Mouse (Mus musculus): ENCODE results near the gene Syde2. TPM values are rescaled to one million over a fixed set of nuclear protein-coding genes. Genes with fewer than 3 reads are reported as not detected.

Gene Syde2
- polyA plus RNA-seq, 1 experiment from 2014 or later = 2.4 TPM

DNA sequence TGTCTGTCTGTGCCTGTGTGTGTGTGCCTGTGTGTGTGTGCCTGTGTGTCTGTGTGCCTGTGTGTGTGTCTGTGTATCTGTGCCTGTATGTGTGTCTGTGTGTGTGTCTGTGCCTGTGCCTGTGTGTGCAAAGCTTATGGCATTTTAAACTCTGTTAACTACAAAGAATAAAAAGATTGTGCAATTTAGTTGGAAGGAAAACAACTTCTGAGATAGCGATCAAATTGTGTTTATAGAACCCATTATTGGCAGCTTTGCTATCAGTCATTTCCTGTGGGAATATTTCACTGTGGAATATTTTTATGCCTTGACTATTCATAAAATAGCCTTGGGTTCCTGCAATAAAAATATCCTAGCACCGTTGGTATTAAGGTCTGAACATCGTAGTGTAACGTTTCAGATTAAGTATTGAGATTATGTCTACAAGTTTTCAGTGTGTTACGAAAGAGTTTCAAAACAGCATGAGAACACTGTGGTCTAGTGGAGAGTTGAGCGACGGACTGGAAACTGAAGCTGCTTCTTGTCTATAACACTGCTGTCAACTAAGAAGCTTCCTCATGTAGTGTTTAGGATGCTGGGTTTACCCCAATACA, 2.2 kb upstream of the Syde2 start:
- Histone ChIP-seq H3K4me2 (ENCODE audit: low read depth, low read length) (no peak overlapping the region), H3K4me3 (ENCODE audit: low read depth, low read length) (no peak overlapping the region), H3K9ac (ENCODE audit: low read depth, low read length) (no peak overlapping the region), H3K9me3 (ENCODE audit: control insufficient read depth, low read length) (no peaks in the 10 kb centered on the region), H3K27ac (replicated peaks; ENCODE audit: low read depth, low read length) (no peak overlapping the region), H3K27me3 (replicated peaks; ENCODE audit: control insufficient read depth, insufficient read depth, low read length) (0 out of 2 replicates have a peak, but pooled peaks cover 3% of the 10 kb centered on the region), H3K36me3 (ENCODE audit: control insufficient read depth, insufficient read depth, low read length) (no peaks in the 10 kb centered on the region), H3K4me1 (ENCODE audit: control insufficient read depth, insufficient read depth, low read length) (peaks cover 3% of the 10 kb centered on the region; the same call in 1 of the 2 replicates)
- ATAC-seq (ENCODE audit: low read depth) (no peak), DNase-seq (ENCODE audit: low spot score) (no peak)
- WGBS = 73% methylated on average over 7 of the region's 7 CpGs

DNA sequence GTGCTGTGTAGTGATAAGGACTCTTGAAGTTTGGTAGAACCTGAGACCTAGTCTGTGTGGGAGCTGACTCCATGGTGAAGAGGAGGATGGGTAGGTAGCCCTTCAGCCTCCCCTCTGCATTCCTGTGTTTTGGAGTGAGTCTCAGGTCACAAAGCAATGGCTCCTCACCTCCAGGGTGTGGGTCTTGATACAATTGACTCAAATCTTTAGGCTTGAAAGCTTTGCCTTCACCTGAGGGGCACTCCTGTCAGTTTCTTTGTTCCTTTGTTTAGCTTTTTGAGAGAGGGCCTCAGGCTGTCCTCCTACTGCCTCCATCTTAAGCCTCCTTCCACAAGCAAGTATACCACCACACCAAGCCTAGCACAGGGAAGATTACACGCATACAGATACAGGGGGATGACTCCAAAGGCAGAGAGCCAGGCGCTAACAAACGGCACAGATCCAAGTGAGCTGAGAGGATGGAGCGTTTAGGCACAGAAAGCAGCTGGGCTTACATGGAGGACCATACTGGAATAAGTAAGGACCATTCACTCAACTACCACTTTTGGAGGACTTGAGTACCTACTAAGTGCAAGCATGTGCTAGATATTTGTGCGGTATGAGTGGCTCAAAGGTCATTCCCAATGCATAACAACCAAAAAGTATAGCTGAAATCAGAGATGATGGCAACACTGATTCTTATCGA, 1.2 kb upstream of the Syde2 start:
- ATAC-seq (ENCODE audit: low read depth) (no peak), DNase-seq (ENCODE audit: low spot score) (no peak)
- H3K4me1 ChIP-seq (ENCODE audit: control insufficient read depth, insufficient read depth, low read length) = peaks cover 3% of the 10 kb centered on the region; the same call in 1 of the 2 replicates
- peak overlapping the region; percentile 77 for H3K4me3 ChIP-seq (ENCODE audit: low read depth, low read length)
- no peak overlapping the region for H3K9ac ChIP-seq (ENCODE audit: low read depth, low read length)
- 0 out of 2 replicates have a peak, but pooled peaks cover 3% of the 10 kb centered on the region for H3K27me3 ChIP-seq (replicated peaks; ENCODE audit: control insufficient read depth, insufficient read depth, low read length)
- peak overlapping the region; percentile 86; the same call in 1 of the 2 replicates for H3K4me2 ChIP-seq (ENCODE audit: low read depth, low read length)
- WGBS = 57% methylated on average over 6 of the region's 6 CpGs
- H3K27ac ChIP-seq (replicated peaks; ENCODE audit: low read depth, low read length) = no peak overlapping the region
- no peaks in the 10 kb centered on the region for H3K36me3 ChIP-seq (ENCODE audit: control insufficient read depth, insufficient read depth, low read length)
- no peaks in the 10 kb centered on the region for H3K9me3 ChIP-seq (ENCODE audit: control insufficient read depth, low read length)

DNA sequence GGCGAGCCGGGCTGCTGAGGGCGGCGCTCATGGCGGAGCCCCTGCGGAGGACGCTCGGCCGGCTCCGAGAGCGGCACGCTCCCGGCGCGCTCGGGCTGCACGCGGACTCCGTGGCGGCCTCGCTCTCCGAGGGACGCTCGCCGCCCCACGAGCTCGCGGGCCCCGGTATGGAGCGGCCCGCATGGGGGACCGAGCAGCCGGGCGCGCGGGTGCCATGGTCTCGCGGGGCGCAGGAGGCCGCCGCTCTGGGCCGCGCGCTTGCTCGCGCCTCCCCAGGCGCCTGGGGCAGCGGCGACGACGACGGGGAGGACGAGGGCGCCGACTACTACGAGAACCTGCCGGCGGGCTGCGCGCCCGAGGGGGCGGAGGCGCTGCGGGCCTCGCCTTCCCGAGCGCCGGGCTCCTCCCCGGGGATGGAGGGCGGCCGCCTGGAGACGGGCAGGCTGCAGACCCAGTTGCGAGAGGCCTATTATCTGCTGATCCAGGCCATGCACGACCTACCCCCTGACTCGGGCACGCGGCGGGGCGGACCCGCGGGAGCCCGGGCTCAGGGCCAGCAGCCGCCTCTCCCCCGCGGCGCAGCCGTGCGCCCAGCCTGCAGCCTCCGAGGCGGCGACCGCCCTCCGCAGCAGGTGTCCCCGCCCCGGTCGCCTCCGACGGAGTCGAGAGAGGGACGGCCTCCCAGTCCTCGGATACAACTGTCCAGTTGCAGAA, 457 bp downstream of the Syde2 start:
- 0% methylated on average over 2 of the region's 101 CpGs for WGBS
- ATAC-seq (ENCODE audit: low read depth) (peak; percentile 86), DNase-seq (ENCODE audit: low spot score) (peak; percentile 78)
- H3K4me3 ChIP-seq (ENCODE audit: low read depth, low read length) = peak overlapping the region; percentile 77
- no peaks in the 10 kb centered on the region for H3K36me3 ChIP-seq (ENCODE audit: control insufficient read depth, insufficient read depth, low read length)
- H3K9me3 ChIP-seq (ENCODE audit: control insufficient read depth, low read length) = no peaks in the 10 kb centered on the region
- H3K4me1 ChIP-seq (ENCODE audit: control insufficient read depth, insufficient read depth, low read length) = peaks cover 11% of the 10 kb centered on the region
- 0 out of 2 replicates have a peak, but pooled peaks cover 3% of the 10 kb centered on the region for H3K27me3 ChIP-seq (replicated peaks; ENCODE audit: control insufficient read depth, insufficient read depth, low read length)
- peak overlapping the region; percentile 86 for H3K4me2 ChIP-seq (ENCODE audit: low read depth, low read length)
- H3K9ac ChIP-seq (ENCODE audit: low read depth, low read length) = peak overlapping the region; percentile 90
- H3K27ac ChIP-seq (replicated peaks; ENCODE audit: low read depth, low read length) = peak overlapping the region; percentile 90

DNA sequence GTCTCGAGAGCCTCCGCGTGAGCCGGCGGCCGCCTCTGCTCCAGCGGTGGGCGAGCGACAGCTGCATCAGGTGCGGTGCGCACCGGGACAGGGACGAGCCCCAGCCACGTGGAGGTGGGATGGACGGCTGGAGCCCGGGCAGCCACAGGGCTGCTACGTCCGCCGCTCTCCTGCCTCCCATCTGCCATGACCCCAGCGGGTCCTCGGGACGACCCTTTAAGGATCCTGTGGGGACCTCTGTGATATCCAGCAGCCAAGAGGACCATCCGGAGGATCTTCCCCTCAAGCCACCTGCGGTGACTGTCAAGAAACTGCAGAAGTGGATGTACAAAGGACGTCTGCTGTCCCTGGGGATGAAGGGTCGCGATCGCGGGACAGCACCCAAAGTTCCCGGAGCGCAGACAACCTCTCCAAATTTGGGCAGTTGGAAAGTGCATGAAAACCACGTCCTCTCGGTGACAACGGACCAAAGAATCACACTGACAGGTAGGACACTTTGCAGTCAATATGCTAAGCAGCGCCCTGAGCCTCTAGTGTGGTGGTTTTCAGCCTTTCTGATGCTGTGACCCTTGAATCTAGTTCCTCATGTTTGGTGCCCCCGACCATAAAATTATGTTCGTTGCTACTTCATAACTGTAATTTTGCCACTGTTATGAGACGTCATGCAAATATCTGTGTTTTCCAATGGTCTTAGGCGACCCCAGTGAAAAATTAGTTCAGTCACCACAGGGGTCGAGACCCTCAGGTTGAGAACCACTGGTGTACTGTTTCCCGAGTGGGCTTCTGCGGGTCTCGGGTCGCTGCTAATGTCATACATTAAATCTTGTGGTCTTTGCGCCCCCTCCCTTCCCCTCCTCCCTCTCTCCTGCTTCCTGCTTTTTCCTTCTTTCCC, 1.3 kb downstream of the Syde2 start:
- H3K4me3 ChIP-seq (ENCODE audit: low read depth, low read length) = peak overlapping the region; percentile 77
- peak overlapping the region; percentile 90 for H3K9ac ChIP-seq (ENCODE audit: low read depth, low read length)
- H3K36me3 ChIP-seq (ENCODE audit: control insufficient read depth, insufficient read depth, low read length) = no peaks in the 10 kb centered on the region
- peak overlapping the region; percentile 90 for H3K27ac ChIP-seq (replicated peaks; ENCODE audit: low read depth, low read length)
- peaks cover 11% of the 10 kb centered on the region for H3K4me1 ChIP-seq (ENCODE audit: control insufficient read depth, insufficient read depth, low read length)
- H3K27me3 ChIP-seq (replicated peaks; ENCODE audit: control insufficient read depth, insufficient read depth, low read length) = 0 out of 2 replicates have a peak, but pooled peaks cover 3% of the 10 kb centered on the region
- DNase-seq (ENCODE audit: low spot score) (no peak), ATAC-seq (ENCODE audit: low read depth) (no peak; the same call in 1 of the 2 replicates)
- peak overlapping the region; percentile 86 for H3K4me2 ChIP-seq (ENCODE audit: low read depth, low read length)
- WGBS = under 1% methylated on average over 37 of the region's 45 CpGs
- H3K9me3 ChIP-seq (ENCODE audit: control insufficient read depth, low read length) = no peaks in the 10 kb centered on the region

DNA sequence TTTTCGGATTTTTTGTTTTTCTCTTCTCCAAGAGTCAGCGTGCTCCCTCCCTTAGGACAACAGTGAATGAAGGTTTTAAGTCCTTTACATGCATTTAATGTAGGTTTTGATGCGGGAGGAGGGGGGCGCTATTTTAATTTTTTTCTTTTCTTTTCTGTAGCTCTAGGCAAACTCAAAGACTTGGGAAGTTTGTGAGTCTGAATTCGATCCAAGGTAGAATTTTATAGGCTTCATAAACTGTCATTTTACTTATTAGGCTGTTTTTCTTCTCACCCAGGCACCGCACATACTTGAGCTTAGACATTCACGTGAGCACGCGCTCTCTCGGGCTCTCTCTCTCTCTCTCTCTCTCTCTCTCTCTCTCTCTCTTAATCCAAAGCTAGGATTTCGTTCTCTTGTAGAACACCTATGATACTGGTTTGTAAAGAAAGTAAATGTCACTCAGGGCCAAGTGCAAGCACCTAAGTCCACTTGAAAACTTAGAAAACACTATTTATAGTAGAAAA, 2.0 kb downstream of the Syde2 start:
- ATAC-seq (ENCODE audit: low read depth) = no peak
- 6% methylated on average over 11 of the region's 11 CpGs for WGBS
- Histone ChIP-seq H3K4me1 (ENCODE audit: control insufficient read depth, insufficient read depth, low read length) (peaks cover 11% of the 10 kb centered on the region), H3K9me3 (ENCODE audit: control insufficient read depth, low read length) (no peaks in the 10 kb centered on the region), H3K27me3 (replicated peaks; ENCODE audit: control insufficient read depth, insufficient read depth, low read length) (0 out of 2 replicates have a peak, but pooled peaks cover 3% of the 10 kb centered on the region), H3K4me3 (ENCODE audit: low read depth, low read length) (peak overlapping the region; percentile 77), H3K9ac (ENCODE audit: low read depth, low read length) (peak overlapping the region; percentile 90), H3K36me3 (ENCODE audit: control insufficient read depth, insufficient read depth, low read length) (no peaks in the 10 kb centered on the region), H3K27ac (replicated peaks; ENCODE audit: low read depth, low read length) (no peak overlapping the region), H3K4me2 (ENCODE audit: low read depth, low read length) (peak overlapping the region; percentile 86)
- DNase-seq (ENCODE audit: low spot score) = peak; percentile 34

DNA sequence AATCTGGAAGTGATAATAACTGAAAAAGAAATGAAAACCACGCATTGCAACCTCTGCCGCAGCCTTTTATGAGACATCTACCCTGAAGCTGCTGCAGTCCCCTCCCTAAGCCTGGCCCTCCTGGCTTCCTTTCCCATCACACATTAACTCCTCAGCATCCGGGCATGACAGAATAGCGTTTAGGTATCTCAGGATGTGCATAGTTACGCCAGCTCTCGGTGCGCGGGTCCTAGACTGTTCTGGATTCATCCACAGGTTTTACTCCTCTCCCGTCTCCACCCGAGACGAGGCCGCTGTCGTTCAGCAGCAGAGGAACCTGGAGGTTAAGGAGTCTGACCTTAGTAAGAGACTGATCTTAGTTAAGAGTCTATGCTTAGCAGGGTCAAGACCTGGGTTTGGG, 3.5 kb downstream of the Syde2 start:
- H3K4me3 ChIP-seq (ENCODE audit: low read depth, low read length) = peak overlapping the region; percentile 6; the same call in 1 of the 2 replicates
- no peaks in the 10 kb centered on the region for H3K9me3 ChIP-seq (ENCODE audit: control insufficient read depth, low read length)
- ATAC-seq (ENCODE audit: low read depth) (no peak), DNase-seq (ENCODE audit: low spot score) (no peak)
- 0 out of 2 replicates have a peak, but pooled peaks cover 3% of the 10 kb centered on the region for H3K27me3 ChIP-seq (replicated peaks; ENCODE audit: control insufficient read depth, insufficient read depth, low read length)
- WGBS = 64% methylated on average over 13 of the region's 13 CpGs
- peak overlapping the region; percentile 36 for H3K4me2 ChIP-seq (ENCODE audit: low read depth, low read length)
- H3K36me3 ChIP-seq (ENCODE audit: control insufficient read depth, insufficient read depth, low read length) = no peaks in the 10 kb centered on the region
- H3K9ac ChIP-seq (ENCODE audit: low read depth, low read length) = no peak overlapping the region
- no peak overlapping the region for H3K27ac ChIP-seq (replicated peaks; ENCODE audit: low read depth, low read length)
- peaks cover 11% of the 10 kb centered on the region for H3K4me1 ChIP-seq (ENCODE audit: control insufficient read depth, insufficient read depth, low read length)

DNA sequence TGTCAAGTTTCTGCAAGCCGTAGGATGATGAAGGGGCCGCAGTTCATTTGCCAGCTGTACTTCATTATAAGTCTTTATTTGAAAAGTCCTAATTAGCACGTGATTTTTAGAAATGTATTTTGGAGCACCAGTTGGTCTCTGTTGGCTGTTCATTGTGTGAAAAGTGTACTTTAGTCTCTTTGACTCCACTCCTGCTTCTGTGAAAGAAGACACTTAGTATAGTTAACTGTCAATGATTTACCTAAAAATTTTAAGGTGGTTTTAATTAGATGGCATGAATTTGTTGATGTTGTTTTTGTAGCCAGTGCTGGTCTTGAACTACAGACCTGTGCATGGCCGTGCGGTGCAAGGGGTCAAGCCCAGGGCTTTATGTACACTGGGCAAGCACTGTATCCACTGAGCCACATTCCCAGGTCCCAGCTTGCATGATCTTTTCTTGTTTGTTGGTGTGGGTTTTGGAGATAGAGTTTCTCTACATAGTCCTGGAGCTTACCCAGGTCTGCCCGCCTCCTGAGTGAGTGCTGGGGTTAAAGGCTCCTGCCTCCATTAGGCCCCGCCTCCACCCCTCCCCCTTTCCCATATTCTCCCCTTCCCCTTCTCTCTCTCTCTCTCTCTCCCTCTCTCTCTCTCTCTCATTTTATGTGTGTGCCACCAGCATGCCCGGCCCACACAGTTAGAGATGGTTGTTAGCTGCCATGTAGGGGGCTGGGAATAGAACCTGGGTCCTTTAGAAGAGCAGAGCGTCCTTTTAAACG, 4.5 kb downstream of the Syde2 start:
- Histone ChIP-seq H3K4me1 (ENCODE audit: control insufficient read depth, insufficient read depth, low read length) (peaks cover 11% of the 10 kb centered on the region), H3K27ac (replicated peaks; ENCODE audit: low read depth, low read length) (no peak overlapping the region), H3K36me3 (ENCODE audit: control insufficient read depth, insufficient read depth, low read length) (no peaks in the 10 kb centered on the region), H3K4me3 (ENCODE audit: low read depth, low read length) (no peak overlapping the region), H3K9ac (ENCODE audit: low read depth, low read length) (no peak overlapping the region), H3K27me3 (replicated peaks; ENCODE audit: control insufficient read depth, insufficient read depth, low read length) (no peaks in the 10 kb centered on the region), H3K9me3 (ENCODE audit: control insufficient read depth, low read length) (no peaks in the 10 kb centered on the region), H3K4me2 (ENCODE audit: low read depth, low read length) (no peak overlapping the region)
- 76% methylated on average over 10 of the region's 10 CpGs for WGBS
- DNase-seq (ENCODE audit: low spot score) (no peak), ATAC-seq (ENCODE audit: low read depth) (no peak)

Measured in embryonic facial prominence, embryonic 14.5 days (tissue).